Mouse (Mus musculus) midbrain, embryonic 16.5 days (tissue): ENCODE data around the gene Tnfrsf22. TPM values are rescaled to one million over a fixed set of nuclear protein-coding genes. Genes with fewer than 3 reads are reported as not detected.
"Not testable (repeated sequence)": the region's sequence is repeated elsewhere in the genome, so short reads cannot be mapped to it uniquely, and the experiment has no call there.

Source experiments
- ATAC-seq: fragments of 200-750 bp; cut with Nextera tagmentation; 2 replicates; pipeline ENCODE4 v1.8.0; 2017; ENCODE audit warnings: moderate TSS enrichment
- H3K27ac ChIP-seq: fragments of 300-500 bp; sonication (generic); 2 replicates; pipeline ENCODE4 v1.5.1; 2014; ENCODE audit warnings: mild to moderate bottlenecking, low read length, mixed read lengths
- H3K27me3 ChIP-seq: fragments of 300-500 bp; sonication (generic); 2 replicates; pipeline ENCODE4 v1.6.1; 2014; ENCODE audit warnings: low read depth, low read length, mixed read lengths; ENCODE audit not compliant: control insufficient read depth, insufficient read depth
- H3K36me3 ChIP-seq: fragments of 300-500 bp; sonication (generic); 2 replicates; pipeline ENCODE4 v1.6.1; 2014; ENCODE audit warnings: mild to moderate bottlenecking, low read length, moderate library complexity, mixed read lengths; ENCODE audit not compliant: control insufficient read depth, insufficient read depth
- H3K4me1 ChIP-seq: fragments of 300-500 bp; sonication (generic); 2 replicates; pipeline ENCODE4 v1.6.1; 2014; ENCODE audit warnings: mild to moderate bottlenecking, low read length, mixed read lengths; ENCODE audit not compliant: control insufficient read depth, insufficient read depth
- H3K4me2 ChIP-seq: fragments of 300-500 bp; sonication (generic); 2 replicates; pipeline ENCODE4 v1.6.1; 2014; ENCODE audit warnings: mild to moderate bottlenecking, low read length, mixed read lengths
- H3K4me3 ChIP-seq: fragments of 300-500 bp; sonication (generic); 2 replicates; pipeline ENCODE4 v1.5.1; 2014; ENCODE audit warnings: low read depth, mild to moderate bottlenecking, low read length, moderate library complexity, mixed read lengths
- H3K9ac ChIP-seq: fragments of 300-500 bp; sonication (generic); 2 replicates; pipeline ENCODE4 v1.6.1; 2014; ENCODE audit warnings: low read depth, low read length, mixed read lengths
- H3K9me3 ChIP-seq: fragments of 300-500 bp; sonication (generic); replicated peaks from 2 replicates; pipeline ENCODE4 v1.6.1; 2014; ENCODE audit warnings: mild to moderate bottlenecking, low read length, mixed read lengths; ENCODE audit not compliant: control insufficient read depth, poor library complexity, severe bottlenecking
- WGBS: fragments of 180-500 bp; shearing (Covaris S2); extraction: QIAGEN DNeasy Blood & Tissue Kit; methylation state at CpG from one replicate; pipeline ENCODE4 v1.1.7; 2014; 5-methylcytosine and 5-hydroxymethylcytosine counted together
- polyA plus RNA-seq: library from polyadenylated mRNA; unstranded; fragments of >200 nt; fragmentation: Nextera tagmentation; extraction: Ambion mirVana; gene quantifications from 2 replicates; pipeline ENCODE4 v1.2.1, GENCODE M21; 2015

The Tnfrsf22 gene
- polyA plus RNA-seq, 1 experiment from 2014 or later, result 3.8 TPM

- ATAC-seq, H3K27me3 ChIP-seq, H3K27ac ChIP-seq, H3K4me1 ChIP-seq, H3K4me2 ChIP-seq, H3K9me3 ChIP-seq, H3K4me3 ChIP-seq, H3K9ac ChIP-seq: not testable (repeated sequence)
- peaks cover 31% of the 10 kb centered on the region for H3K36me3 ChIP-seq
- 64% methylated on average over 4 of the region's 4 CpGs for WGBS
Observed at GRCm38 (mm10) chr7:143686191-143686590, 36.7 kb upstream of the Tnfrsf22 start.

GRCm38 (mm10) chr7:143685359-143686067, 36.1 kb upstream of the Tnfrsf22 start, which contains the start of gene Tnfrsf23:
Gene Tnfrsf23, minus strand, starts transcription at chr7:143685872.
- WGBS, result 3% methylated on average over 34 of the region's 35 CpGs
- H3K36me3 ChIP-seq, result peaks cover 26% of the 10 kb centered on the region
- H3K4me1 ChIP-seq, result peaks cover 5% of the 10 kb centered on the region; the same call in 1 of the 2 replicates
- H3K9me3 ChIP-seq, result no peaks in the 10 kb centered on the region
- no peaks in the 10 kb centered on the region; the same call in 1 of the 2 replicates for H3K27me3 ChIP-seq
- H3K27ac ChIP-seq, result no peak within 1 kb of the TSS
- peak within 1 kb of the TSS; percentile 36 for H3K4me3 ChIP-seq
- peak; percentile 89 for ATAC-seq
- peak within 1 kb of the TSS; percentile 83 for H3K4me2 ChIP-seq
- H3K9ac ChIP-seq, result peak within 1 kb of the TSS; percentile 35; the same call in 1 of the 2 replicates

- ATAC-seq, H3K4me3 ChIP-seq, H3K9ac ChIP-seq, H3K4me1 ChIP-seq, H3K27me3 ChIP-seq, H3K4me2 ChIP-seq, H3K9me3 ChIP-seq, H3K27ac ChIP-seq: not testable (repeated sequence)
- WGBS, result 100% methylated on average over 1 of the region's 2 CpGs
- H3K36me3 ChIP-seq, result peaks cover 19% of the 10 kb centered on the region
Observed at GRCm38 (mm10) chr7:143684569-143684968, 35.1 kb upstream of the Tnfrsf22 start.

GRCm38 (mm10) chr7:143681566-143681965, 32.1 kb upstream of the Tnfrsf22 start:
- no peak for ATAC-seq
- H3K27me3 ChIP-seq, result no peaks in the 10 kb centered on the region; the same call in 1 of the 2 replicates
- H3K9ac ChIP-seq, result no peak overlapping the region
- 88% methylated on average over 1 of the region's 1 CpGs for WGBS
- no peak overlapping the region for H3K4me2 ChIP-seq
- H3K27ac ChIP-seq, result no peak overlapping the region
- H3K9me3 ChIP-seq, result no peaks in the 10 kb centered on the region
- no peak overlapping the region for H3K4me3 ChIP-seq
- H3K36me3 ChIP-seq, result no peaks in the 10 kb centered on the region
- peaks cover 5% of the 10 kb centered on the region; the same call in 1 of the 2 replicates for H3K4me1 ChIP-seq

- H3K27me3 ChIP-seq, H3K9ac ChIP-seq, H3K4me3 ChIP-seq, H3K9me3 ChIP-seq, H3K36me3 ChIP-seq, ATAC-seq, H3K4me1 ChIP-seq, H3K27ac ChIP-seq, H3K4me2 ChIP-seq: not testable (repeated sequence)
- 57% methylated on average over 2 of the region's 2 CpGs for WGBS
Observed at GRCm38 (mm10) chr7:143680836-143681235, 31.4 kb upstream of the Tnfrsf22 start.

GRCm38 (mm10) chr7:143679650-143680049, 30.2 kb upstream of the Tnfrsf22 start:
- not testable (repeated sequence) for H3K27ac ChIP-seq

GRCm38 (mm10) chr7:143666427-143667311, 17.2 kb upstream of the Tnfrsf22 start:
- no peak for ATAC-seq
- Histone ChIP-seq H3K9ac (no peak overlapping the region), H3K27ac (no peak overlapping the region), H3K4me1 (no peaks in the 10 kb centered on the region), H3K27me3 (no peaks in the 10 kb centered on the region), H3K4me3 (no peak overlapping the region), H3K36me3 (no peaks in the 10 kb centered on the region), H3K4me2 (no peak overlapping the region), H3K9me3 (no peaks in the 10 kb centered on the region)

More at GRCm38 (mm10) chr7:143679650-143680049, 30.2 kb upstream of the Tnfrsf22 start:
- H3K4me1 ChIP-seq, H3K4me3 ChIP-seq, H3K27me3 ChIP-seq, H3K4me2 ChIP-seq, H3K9me3 ChIP-seq, ATAC-seq, H3K36me3 ChIP-seq, H3K9ac ChIP-seq: not testable (repeated sequence)
- 80% methylated on average over 2 of the region's 2 CpGs for WGBS

- Histone ChIP-seq H3K9me3 (no peaks in the 10 kb centered on the region), H3K4me1 (no peaks in the 10 kb centered on the region), H3K36me3 (no peaks in the 10 kb centered on the region), H3K4me2 (no peak overlapping the region), H3K9ac (no peak overlapping the region), H3K27me3 (no peaks in the 10 kb centered on the region), H3K4me3 (no peak overlapping the region), H3K27ac (no peak overlapping the region)
- WGBS, result 89% methylated on average over 2 of the region's 2 CpGs
- ATAC-seq, result no peak
Observed at GRCm38 (mm10) chr7:143663470-143663869, 14.0 kb upstream of the Tnfrsf22 start.

GRCm38 (mm10) chr7:143660797-143661196, 11.3 kb upstream of the Tnfrsf22 start:
- Histone ChIP-seq H3K4me2 (no peak overlapping the region), H3K4me3 (no peak overlapping the region), H3K9me3 (no peaks in the 10 kb centered on the region), H3K27ac (no peak overlapping the region), H3K4me1 (no peaks in the 10 kb centered on the region), H3K27me3 (no peaks in the 10 kb centered on the region), H3K9ac (no peak overlapping the region), H3K36me3 (no peaks in the 10 kb centered on the region)
- ATAC-seq, result no peak
